Mouse (Mus musculus): ENCODE measurements around the gene Fank1. TPM values are rescaled to one million over a fixed set of nuclear protein-coding genes. Genes with fewer than 3 reads are reported as not detected.

The Fank1 gene
- total RNA-seq, 2 experiments from 2014 or later, result not detected

Other genes with a start within 250 kb of the Fank1 start
- gene Tex36, start 174.7 kb upstream of the Fank1 start, total RNA-seq (2014; fragmentation: Nextera tagmentation), result not detected in 2 replicates
- gene Tex36, start 174.7 kb upstream of the Fank1 start, total RNA-seq (2017), result not detected in 2 replicates
- gene Edrf1, start 139.3 kb upstream of the Fank1 start, total RNA-seq (2014; fragmentation: Nextera tagmentation), result 25.5 and 29.9 TPM in 2 replicates
- gene Edrf1, start 139.3 kb upstream of the Fank1 start, total RNA-seq (2017), result 34.2 and 37.9 TPM in 2 replicates
- gene Mmp21, start 96.8 kb upstream of the Fank1 start, total RNA-seq (2014; fragmentation: Nextera tagmentation), result not detected in 2 replicates
- gene Mmp21, start 96.8 kb upstream of the Fank1 start, total RNA-seq (2017), result not detected in 2 replicates
- 163 and 166 TPM in 2 replicates for gene Bccip, start 67.5 kb upstream of the Fank1 start, total RNA-seq (2014; fragmentation: Nextera tagmentation)
- 224 and 247 TPM in 2 replicates for gene Bccip, start 67.5 kb upstream of the Fank1 start, total RNA-seq (2017)
- gene Uros, start 66.8 kb upstream of the Fank1 start, total RNA-seq (2014; fragmentation: Nextera tagmentation), result 63.6 and 75.9 TPM in 2 replicates
- 42.4 and 82.1 TPM in 2 replicates for gene Uros, start 66.8 kb upstream of the Fank1 start, total RNA-seq (2017)
- 19.6 and 25.9 TPM in 2 replicates for gene Dhx32, start 5.9 kb downstream of the Fank1 start, total RNA-seq (2014; fragmentation: Nextera tagmentation)
- gene Dhx32, start 5.9 kb downstream of the Fank1 start, total RNA-seq (2017), result 23.0 and 27.7 TPM in 2 replicates